Mouse (Mus musculus) megakaryocyte progenitor cell, adult 5-6 weeks (primary cell): ENCODE data around the gene Rex1bd. TPM values are rescaled to one million over a fixed set of nuclear protein-coding genes. Genes with fewer than 3 reads are reported as not detected.

Source experiments
- ATAC-seq: replicated peaks from 2 replicates; pipeline ENCODE4 v1.8.0; 2016; ENCODE audit warnings: mild to moderate bottlenecking, moderate TSS enrichment, inconsistent platforms; ENCODE audit not compliant: poor library complexity
- total RNA-seq, 2 experiments: library from RNA; stranded (forward) in 1 of 2; stranded (reverse) in 1 of 2; fragments of 157-497, 149-512 nt in 1 of 2; fragments of 200-1000 nt in 1 of 2; gene quantifications; 2 replicates each; pipeline versions ENCODE4 v1.2.3 to v1.2.4; 2015 to 2017

Rex1bd gene
- total RNA-seq, 2 experiments from 2014 or later: 41.3 to 42.1 TPM

DNA sequence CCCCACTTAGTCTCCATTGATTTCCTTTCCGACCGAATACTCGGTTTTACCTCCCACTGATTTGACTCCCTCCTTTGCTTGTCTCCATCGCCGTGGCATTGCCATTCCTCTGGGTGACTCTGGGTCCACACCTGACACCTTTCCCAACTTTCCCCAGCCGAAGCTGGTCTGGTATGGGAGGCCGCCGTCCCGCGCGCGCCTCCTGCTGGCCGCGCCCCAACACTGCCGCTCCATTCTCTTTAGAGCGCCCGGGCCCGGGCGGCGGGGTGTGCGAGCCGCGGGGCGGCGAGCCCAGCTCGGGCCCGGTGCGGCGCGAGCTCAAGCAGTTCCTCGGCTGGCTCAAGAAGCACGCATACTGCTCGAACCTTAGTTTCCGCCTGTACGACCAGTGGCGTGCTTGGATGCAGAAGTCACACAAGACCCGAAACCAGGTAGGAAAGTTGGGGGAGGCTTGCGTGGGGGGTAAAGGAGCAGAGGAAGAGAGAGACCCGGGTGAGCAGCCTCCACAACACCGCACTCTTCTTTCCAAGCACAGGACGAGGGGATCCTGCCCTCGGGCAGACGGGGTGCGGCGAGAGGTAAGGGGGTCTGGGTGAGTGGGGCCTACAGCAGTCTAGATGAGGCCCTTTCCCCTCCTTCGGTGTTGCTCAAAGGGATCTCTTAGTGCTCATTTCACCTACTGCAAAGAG, 3.3 kb downstream of the Rex1bd start:
- peak; percentile 11; the same call in 1 of the 2 replicates for ATAC-seq

DNA sequence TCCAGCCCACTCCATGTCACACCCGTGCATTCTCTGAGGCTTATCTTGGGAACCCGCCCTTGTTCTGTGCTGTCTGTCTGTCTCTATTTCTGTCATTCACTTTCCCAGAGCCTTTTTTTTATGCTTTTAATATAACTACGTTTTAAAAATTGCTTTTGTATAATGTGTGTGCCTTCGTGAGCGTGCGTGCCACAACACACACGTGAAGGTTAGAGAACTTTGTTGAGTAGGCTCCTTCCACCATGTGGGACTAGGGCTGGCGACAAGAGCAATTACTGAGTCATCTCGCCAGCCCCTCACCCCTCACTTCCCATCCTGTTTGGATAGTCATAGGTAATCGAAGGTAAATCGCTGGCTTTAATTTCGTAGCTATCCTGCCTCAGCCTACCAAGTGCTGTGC, 4.0 kb downstream of the Rex1bd start:
- ATAC-seq: no peak

DNA sequence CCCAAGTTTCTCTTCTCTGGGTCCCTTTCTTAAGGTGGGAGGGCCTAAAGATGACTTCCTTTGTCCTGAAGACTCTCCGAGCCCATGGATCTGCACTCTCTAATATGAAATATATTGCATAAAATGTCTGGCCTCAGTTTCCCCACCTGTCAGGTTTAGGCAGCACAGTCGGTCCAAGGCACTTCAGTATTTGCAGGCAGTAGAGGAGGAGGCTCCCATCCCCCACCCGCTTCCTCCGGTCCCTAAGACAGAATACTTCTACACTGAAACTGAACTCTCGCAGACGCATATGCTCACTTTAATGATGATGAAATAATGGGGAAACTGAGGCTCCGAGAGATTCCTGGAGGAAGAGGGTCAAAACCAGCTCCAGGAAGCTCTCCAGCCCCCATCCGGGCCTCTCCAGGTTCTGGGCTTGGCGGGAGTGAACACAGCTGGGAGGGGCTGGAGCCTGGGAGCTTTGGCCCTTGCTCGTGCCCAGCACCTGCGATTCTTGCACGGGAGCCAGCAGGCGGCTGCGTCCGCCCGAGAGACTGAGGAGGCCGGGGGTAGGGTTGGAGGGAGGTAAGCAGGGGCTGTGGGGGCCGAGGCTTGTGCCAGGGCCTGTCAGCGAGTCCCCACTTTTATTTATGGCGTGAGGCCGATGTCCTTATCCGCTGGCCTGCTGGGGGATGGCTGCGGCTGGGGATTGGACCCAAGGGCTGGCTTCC, 4.6 kb downstream of the Rex1bd start:
- ATAC-seq: no peak

DNA sequence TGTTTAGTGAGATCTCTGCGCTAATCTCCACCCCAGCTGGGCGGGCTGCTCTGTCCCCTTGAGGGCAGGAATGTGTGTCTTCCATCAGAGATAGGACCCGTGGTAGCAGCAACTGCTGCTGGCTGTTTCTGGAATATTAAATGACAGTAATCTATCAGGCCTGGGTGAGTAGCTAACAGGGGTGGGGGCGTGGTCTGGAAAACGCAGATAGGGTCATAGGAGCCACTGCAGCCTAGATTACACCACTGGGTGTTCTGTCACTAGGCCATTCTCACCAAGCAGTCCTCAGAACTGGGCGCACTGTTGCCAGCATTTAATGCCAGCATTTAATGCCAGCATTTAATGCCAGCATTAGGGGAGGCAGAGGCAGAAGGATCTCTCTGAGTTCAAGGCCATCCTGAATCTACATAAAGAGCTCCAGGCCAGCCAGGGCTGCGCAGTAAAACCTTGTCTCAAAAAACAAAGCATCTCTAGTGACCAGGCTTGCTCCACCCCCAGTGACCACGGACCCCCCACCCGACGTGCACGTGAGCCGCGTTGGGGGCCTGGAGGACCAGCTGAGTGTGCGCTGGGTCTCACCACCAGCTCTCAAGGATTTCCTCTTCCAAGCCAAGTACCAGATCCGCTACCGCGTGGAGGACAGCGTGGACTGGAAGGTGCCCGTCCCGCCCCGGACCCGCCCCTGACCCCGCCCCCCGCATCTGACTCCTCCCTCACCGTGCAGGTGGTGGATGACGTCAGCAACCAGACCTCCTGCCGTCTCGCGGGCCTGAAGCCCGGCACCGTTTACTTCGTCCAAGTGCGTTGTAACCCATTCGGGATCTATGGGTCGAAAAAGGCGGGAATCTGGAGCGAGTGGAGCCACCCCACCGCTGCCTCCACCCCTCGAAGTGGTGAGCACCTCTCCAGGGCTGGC, 5.9 kb downstream of the Rex1bd start:
- peak; percentile 69 for ATAC-seq

DNA sequence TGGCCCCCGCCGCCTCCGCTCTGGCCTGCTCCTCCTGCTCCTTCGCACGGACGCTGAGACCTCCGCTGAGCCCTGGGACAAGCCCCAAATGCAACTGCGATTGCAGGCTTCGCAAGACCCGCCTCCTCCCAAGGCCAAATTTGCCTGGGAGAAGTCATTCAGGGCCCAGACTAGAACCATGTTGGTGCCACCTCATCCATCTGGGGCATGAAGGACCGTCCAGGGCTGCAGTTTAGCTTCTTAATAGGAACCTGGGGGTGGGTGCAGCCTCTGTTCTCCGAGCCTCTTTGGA, 10.8 kb downstream of the Rex1bd start:
- ATAC-seq: no peak

DNA sequence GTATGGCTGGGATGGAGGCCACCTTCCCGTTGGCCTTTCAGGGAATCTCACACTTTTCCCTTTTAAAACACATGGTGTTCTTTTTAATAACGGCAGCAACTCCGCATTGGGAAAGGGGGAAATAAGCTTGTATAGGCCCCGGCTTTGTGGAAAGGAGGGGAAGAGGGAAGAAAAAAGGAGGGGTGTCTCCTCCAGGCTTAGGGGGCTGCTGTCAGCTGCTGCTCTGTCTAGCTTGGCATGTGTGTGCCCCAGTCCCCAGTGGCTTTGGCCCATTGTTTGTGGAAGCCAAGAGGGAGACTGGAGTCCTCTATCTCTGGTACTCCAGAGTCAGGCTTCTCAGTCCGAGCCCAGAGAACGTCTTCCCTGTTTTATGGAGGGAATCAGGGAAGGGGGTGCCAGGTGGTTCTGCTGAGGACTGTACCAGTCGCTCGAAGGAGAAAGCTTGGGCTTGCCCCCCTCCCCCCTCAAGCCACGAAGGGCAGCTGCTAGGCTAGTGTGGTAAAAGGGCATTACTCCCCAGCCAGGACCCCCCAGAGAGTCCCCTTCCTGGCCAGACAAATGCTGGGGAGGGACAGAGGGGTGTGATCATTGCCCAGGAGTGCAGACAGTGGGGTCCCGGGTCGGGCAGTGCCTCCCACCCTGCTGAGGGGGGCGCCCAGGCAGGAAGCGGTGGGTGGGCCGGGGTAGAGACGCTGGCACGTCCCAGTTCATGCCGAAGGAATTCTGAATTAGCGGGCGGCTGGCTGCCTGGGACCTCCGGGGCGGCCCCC, 11.4 kb downstream of the Rex1bd start:
- no peak for ATAC-seq

DNA sequence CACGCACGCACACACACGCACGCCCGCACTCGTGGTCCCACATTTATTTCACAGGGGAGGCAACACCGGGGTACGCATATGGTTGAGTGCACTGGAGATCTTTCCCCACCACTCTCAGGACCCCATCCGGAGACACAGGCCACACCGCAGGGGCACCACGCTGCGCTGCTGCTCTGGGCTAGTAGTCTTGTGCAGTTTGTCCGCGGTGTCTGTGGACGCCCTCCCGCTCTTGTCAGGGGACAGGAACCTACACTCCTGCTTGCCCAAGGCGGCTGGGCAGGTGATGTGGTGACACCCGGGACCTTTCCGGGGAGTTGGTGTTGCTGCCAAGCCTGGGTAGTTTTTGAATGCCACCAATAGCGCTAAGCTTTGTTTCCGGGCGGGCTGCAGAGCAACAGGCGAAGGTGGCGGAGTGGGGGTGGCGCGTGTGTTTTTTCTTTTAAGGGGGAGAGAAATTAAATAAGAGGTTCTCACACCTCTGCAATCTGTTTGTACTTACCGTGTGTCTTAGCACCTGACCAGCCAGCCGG, 12.1 kb downstream of the Rex1bd start:
- ATAC-seq: no peak

DNA sequence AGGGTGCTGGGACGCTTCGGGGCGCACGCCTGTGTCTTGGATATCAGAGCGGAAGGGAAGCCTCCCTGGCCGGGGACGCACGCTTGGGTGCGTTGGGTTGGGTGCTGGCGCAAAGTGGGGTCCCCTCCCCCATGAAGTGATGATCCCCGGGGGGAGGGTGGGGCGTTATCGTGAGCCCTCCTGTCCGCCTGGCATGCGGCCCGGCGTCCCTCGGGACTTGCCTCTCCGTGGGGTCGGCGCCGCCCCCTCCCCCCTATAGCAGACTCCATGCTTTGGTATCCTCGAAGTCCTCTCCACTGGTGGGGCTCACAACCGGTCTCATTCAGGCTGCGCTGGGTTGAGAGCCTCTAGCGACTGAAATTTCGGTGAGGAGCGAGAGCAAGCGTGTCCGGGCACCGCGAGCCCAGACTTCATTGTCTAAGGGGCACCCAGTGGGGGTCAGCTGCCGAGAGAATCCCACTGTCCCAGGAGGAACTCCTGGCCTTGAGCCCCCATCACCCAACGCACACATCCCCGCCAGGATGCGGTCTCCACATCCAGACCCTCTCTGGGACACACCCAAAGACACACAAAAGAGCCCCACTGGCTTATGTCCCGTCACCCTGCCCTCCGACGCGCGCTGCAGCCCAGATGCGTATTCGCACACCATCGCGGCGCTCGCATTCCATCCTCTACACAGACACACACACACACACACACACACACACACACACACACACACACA, 12.7 kb downstream of the Rex1bd start:
- no peak for ATAC-seq

DNA sequence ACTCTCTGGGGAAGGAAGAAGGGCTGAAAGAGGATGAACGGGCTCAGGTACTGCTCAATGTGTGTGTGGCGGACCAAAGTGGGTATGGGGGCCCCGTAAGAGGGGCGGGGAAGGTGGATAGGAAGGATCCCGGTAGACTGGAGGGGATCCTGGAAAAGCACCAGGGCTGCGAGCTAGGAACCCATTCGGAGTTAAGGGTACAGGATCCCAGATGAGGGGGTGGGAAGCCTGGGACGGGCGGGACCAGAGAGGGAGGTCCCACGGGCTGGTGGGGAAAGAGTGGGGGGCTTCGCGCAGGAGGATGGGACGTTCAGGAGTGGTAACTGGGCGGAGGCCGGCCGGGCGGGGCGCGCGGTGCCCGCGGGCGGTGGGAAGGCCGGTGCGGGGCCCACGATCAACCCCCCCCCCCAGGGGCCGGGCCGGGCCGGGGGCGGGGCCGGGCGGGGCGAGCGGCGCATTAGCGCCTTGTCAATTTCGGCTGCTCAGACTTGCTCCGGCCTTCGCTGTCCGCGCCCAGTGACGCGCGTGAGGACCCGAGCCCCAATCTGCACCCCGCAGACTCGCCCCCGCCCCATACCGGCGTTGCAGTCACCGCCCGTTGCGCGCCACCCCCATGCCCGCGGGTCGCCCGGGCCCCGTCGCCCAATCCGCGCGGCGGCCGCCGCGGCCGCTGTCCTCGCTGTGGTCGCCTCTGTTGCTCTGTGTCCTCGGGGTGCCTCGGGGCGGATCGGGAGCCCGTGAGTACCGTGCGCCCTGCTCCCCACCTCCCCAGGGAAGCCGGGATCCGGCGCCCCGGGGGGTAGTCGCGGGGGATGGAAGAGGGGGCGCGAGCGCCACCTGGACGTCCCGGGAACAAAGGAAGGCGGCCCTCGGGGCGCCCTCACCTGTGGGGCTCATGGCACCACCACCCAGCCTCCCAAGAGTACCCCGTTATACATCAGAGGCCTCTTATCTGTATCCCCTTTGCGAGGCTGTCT, 13.6 kb downstream of the Rex1bd start, which contains the start of gene Crlf1:
Gene Crlf1, plus strand, starts transcription at position 495 of the 977 bp plus-strand sequence.
- ATAC-seq: no peak

DNA sequence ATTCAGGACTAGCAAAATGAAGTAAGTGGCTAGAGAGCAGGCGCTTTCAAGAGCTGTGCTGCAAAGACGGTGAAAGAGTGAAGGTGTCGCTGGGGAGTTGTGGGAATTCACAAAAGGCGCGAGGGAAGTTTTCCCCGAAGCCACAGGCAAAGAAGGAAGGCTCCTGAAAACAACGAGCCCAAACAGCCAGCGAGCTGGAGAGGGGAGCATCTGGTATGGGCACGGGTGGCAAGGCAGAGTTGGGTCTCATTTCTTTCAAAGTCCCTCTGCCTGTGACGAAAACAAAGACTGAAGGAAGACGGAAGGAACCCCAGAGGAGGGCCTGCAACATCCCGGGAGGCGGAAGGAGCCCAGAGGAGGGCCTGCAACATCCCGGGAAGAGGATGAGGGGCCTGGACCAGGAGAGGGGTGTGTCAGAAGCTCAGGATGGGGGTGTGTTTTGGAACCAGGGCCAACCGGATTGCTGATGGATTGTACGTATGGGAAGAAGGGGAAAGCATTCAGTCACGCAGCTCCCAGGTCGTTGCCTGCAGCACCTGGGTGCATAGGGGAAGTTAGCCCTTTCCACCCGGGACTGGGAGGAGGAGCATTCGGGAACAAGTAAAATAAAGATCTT, 15.6 kb downstream of the Rex1bd start:
- no peak for ATAC-seq

DNA sequence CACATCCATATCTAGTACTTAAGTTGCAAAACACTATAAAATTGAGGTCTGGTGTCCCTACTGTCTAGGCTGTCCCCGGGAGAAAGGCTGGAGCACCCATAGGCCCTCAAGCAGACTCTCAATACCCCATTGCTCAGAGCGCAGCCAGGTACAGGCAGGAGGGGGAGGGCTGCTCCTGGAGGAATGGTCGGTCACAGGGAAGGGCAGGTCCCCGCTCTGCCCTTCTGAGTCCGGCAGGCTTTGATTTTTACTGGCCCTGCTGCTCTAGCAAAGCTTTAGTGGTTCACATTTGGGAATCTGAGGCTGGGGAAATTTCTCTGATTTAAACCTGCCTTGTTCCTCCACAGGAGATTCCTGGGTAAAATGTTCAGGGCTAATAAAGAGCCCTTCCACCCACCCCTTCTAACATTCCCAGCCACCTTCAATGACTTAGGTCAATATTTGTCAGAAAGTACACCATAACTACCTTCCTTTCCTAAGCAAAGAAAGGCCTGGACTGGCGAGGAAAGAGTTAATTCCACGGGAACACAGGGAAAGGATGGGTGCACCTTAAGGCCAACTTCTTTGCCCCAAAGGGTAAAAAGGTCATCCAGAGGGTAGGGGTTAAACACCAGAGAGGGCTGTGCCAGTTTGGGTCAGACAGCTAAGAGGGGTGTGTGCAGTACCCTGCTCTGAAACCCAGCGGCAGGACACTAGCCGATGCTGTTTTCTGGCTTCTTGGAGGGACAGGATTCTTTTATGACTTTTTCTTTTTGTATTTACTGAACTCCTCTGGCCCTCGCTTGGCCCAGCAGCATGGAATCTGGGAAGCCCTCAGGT, 16.3 kb downstream of the Rex1bd start:
- no peak for ATAC-seq

DNA sequence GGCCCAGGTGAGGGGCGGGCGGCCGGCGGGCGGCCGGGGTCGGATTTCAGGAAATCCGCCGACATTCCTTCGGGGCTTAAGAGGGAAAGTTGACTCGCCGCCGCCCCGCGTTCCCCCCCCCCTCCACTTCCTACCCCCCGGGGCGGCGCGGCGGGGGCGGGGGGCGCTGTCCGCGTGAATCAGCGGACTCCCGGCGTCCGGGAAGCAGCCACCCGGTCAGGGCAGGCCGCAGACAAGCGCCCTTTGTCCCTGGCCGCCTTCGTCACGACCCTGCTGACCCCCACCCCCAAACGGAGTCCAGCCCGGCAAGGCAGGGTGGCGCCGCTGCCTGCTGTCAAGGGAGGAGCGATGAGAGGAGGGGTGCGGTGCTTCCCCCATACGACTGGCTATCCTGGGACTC, 17.0 kb downstream of the Rex1bd start:
- no peak for ATAC-seq

DNA sequence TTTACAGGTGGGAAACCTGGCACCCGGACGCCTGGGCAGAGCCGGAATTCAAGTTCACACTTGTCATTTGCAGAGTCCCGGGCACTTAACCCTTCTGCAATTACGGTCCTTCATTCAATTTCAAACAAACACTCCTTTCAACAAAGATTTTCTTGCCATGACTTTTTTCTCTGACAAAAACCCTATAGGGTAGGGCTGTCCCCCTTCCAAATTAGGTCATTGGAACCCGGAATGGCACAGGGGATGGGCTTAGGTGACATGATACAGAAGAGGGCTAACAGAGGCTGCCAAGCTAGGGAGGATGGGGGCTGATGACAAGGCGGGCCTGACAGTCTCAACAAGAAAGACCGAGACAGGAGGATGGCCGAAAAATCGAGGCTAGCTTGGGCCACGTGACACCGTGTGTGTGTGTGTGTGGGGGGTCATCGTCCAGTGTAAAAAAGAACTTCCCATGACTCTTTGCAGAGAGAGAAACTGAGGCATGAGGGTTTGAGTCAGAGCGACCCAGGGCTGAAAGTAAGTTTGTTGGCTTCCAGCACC, 17.6 kb downstream of the Rex1bd start:
- no peak for ATAC-seq

DNA sequence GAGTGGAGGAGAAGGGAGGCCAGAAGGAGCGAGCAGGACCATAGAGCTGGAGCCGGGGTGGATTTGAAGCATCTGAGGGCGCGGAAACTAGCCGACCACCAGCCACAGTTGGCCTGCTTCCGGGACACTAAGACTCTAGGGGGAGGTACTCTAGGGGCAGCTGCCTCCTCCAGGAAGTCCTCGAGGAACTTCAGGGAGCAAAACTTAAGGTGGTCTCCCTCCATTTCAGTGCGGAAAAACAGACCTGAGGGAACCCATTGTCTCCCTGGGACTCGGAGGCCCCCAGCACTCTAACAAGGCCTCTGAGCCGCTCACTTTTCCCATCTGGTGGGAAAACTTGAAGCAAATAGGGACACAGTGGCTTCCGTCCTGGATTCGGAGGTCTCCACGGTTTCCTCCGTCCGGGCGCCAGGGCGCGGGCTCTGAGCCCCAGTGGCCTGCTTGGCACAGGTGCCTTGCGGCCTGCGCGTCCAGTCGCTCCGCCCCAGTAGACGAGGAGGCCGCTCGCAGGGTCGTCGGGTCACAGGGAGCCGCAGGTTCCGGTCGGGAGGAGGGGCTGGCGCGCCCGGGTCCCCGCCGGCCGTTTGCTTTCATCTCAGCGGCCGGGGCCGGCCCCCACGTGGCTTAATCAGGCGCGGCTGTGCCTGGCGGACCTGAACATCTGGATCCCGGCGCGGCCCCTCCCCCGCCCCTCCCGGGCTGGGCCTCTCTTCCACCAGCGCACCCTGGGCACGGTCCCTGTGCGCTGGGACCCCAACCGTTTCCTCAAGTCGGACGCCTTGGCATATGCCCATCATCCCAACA, 18.4 kb downstream of the Rex1bd start:
- ATAC-seq: peak; percentile 29; the same call in 1 of the 2 replicates

DNA sequence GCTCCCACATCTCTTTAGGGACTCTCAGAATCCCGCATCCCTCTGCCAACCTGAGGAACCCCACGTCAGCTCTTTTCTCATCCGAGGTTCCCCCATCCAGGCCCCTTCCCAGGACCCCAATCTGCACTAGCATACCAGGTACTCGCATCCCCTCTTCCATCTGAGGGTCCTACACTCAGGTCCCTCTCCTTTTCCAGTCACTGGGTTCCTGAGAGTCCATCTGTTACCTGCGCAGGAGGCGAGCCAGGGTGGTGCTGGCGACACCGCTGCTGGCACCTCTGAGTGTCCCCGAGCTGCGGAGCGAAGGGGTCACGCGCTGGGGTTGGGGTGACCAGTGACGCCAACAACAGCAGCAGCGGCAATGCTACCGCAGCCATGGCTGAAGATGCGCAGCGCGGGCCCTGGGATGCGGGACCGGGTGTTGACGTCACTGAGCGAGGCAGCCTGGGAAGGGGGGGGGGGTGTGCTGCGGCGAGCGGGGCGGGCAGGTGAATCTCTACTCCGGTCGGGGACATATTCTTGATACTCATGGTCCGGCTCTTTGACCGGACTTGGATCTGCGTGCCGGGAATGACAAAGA, 19.5 kb downstream of the Rex1bd start, which contains the start of gene Tmem59l:
Gene Tmem59l, minus strand, starts transcription at position 418 of the 580 bp plus-strand sequence.
- no peak for ATAC-seq

DNA sequence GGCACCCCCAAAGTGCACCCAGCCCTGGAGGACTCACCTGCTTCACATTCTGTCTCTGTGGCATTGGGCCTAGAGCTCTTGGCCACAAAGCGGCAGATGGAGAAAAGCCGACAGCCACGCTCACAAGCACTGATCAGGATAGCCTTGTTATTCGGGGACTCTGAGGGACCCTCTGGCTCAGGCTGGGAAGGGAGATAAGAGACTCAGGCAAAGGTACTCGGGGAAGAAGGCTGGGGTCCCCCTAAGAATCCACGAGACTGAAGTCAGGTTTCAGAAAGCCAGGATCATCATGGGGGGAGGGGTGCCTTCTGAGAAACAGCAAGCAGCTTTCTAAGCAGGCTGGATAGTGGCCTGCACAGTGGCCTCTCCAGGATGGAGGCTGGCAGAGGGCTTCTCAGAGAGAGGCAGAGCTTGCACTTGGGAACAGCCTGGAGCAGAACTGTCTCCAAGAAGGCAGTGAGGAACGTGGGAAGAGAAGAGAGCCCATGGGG, 20.3 kb downstream of the Rex1bd start:
- no peak for ATAC-seq
